Mouse (Mus musculus) adrenal gland, postnatal 14 days (tissue): ENCODE measurements at regions not wholly inside any gene's neighbourhood (a gene's known extent, or its start where the extent isn't known, plus 50 kb on each side); places are given as distances from the start of the nearest gene placed in this dataset.
"Not testable (repeated sequence)": the region's sequence is repeated elsewhere in the genome, so short reads cannot be mapped to it uniquely, and the experiment has no call there.

Experiments
- DNase-seq: peaks from one replicate; pipeline ENCODE4 v3.0.0; 2021; ENCODE audit warnings: mixed read lengths
- microRNA-seq, 2 experiments: library from miRNA; unstranded; fragments of <30 nt; microRNA quantifications; one replicate each; pipeline ENCODE4 v1.2.0; 2021

DNA sequence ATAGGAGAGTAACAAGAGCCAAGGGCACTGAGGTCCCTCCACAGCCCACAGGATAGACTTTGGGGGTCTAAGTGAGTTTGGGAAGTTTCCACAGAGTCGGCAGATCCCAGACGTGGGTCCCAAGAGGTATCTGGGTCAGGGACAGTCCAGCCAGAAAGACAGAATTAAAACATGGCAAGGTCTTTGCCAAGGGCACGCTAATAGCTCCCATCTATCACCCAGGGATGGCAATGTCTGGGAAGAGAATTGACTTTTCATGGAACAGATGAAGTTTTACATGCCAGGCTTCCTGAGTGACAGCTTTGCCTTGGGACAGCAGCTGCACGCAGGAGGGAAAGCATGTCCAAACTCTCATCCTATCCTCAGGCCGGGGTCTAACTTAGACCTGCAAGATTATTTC is 563.5 kb downstream of the Gm10330 start:
- not testable (repeated sequence) for DNase-seq

DNA sequence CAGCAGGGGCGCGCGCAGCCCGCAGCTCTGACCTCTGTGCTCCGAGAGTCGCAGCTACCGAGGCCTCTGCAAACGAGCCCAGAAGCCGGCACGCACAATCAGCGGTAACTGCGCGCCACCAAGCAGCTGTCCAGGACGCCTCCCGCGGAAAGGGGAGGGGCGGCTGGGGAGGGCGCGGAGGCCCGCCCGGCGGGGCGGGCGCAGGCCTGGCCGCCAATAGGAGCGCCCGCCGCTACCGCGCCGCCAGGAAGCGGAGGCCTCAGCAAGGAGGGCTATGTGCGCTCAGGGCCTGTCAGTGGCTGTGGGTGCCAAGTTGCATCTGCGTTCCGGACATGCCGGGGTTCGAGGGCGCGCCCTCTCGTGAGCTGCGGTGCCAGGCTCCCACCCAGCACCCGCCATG is 590.5 kb downstream of the Gm10330 start:
- peak; percentile 69 for DNase-seq

DNA sequence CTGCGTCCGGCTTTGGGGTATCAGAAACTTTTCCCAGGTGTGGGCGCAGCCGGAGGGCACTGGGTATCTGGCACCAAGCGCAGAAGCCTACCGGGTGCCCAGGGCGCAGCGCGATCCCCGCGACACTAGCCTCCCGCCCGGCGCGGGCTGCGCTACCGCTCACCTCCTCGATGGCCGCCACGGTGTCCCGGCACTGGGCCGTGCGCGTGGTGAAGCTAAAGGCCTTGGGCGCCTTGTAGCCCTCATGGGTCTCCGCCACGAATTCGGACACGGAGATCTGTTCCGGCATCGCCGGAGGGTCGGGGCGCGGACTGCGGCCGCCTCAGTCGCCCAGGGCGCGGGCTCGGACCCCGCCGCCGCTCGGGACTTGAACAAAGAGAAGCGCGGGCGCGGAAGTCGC is 591.0 kb downstream of the Gm10330 start:
- peak; percentile 17 for DNase-seq

Small RNA genes in the stretch of these regions (microRNA-seq; reads per million reads assigned to microRNA genes)
- 0 reads per million in 2 experiments for gene Gm26140
